Mouse (Mus musculus) MEL (cell line): ENCODE measurements around the gene Cacna1g. TPM values are rescaled to one million over a fixed set of nuclear protein-coding genes. Genes with fewer than 3 reads are reported as not detected.

Source experiments
- DNase-seq: peaks from one replicate; pipeline ENCODE4 v3.0.0; 2011; ENCODE audit warnings: low read depth, low spot score
- H3K27ac ChIP-seq: 2 replicates; pipeline ENCODE4 v1.5.1; 2012; ENCODE audit warnings: low read depth, mild to moderate bottlenecking, control low read depth, low read length, moderate library complexity; ENCODE audit not compliant: control insufficient read depth
- H3K27me3 ChIP-seq, 2 experiments: fragments of 150-350 bp in 1 of 2; sonication (generic) in 1 of 2; 2 replicates each; pipeline ENCODE4 v1.6.1; 2012; ENCODE audit warnings: low read length in 2 of 2, mild to moderate bottlenecking in 2 of 2, improper control_type of control experiment in 1 of 2, moderate library complexity in 1 of 2; ENCODE audit not compliant: insufficient read depth in 2 of 2, control insufficient read depth in 1 of 2
- H3K36me3 ChIP-seq, 2 experiments: 2 replicates each; pipeline ENCODE4 v1.6.1; 2012 to 2014; ENCODE audit warnings: low read length in 2 of 2, improper control_type of control experiment in 1 of 2, inconsistent platforms in 1 of 2, mild to moderate bottlenecking in 1 of 2; ENCODE audit not compliant: insufficient read depth in 2 of 2, control insufficient read depth in 1 of 2
- H3K4me1 ChIP-seq, 2 experiments: fragments of 150-350 bp in 1 of 2; sonication (generic) in 1 of 2; 2 replicates each; pipeline ENCODE4 v1.6.1; 2012; ENCODE audit warnings: low read length in 2 of 2, improper control_type of control experiment in 1 of 2, mild to moderate bottlenecking in 1 of 2; ENCODE audit not compliant: insufficient read depth in 2 of 2, control insufficient read depth in 1 of 2
- H3K4me3 ChIP-seq, 2 experiments: fragments of 150-350 bp in 1 of 2; sonication (generic) in 1 of 2; 2 replicates each; pipeline ENCODE4 v1.5.1; 2012; ENCODE audit warnings: low read depth in 2 of 2, low read length in 2 of 2, mild to moderate bottlenecking in 2 of 2, moderate library complexity in 2 of 2, control low read depth in 1 of 2, improper control_type of control experiment in 1 of 2; ENCODE audit not compliant: control insufficient read depth in 1 of 2, insufficient read depth in 1 of 2
- H3K79me2 ChIP-seq: 2 replicates; pipeline ENCODE4 v1.6.1; 2012; ENCODE audit warnings: mild to moderate bottlenecking, low read length, moderate library complexity; ENCODE audit not compliant: control insufficient read depth, poor library complexity, insufficient read depth
- H3K9ac ChIP-seq: 2 replicates; pipeline ENCODE4 v1.6.1; 2012; ENCODE audit warnings: low read depth, mild to moderate bottlenecking, control low read depth, low read length, moderate library complexity; ENCODE audit not compliant: control insufficient read depth, poor library complexity, severe bottlenecking
- H3K9me3 ChIP-seq: fragments of 150-350 bp; sonication (generic); replicated peaks from 2 replicates; pipeline ENCODE4 v1.6.1; 2012; ENCODE audit warnings: mild to moderate bottlenecking, low read length, improper control_type of control experiment, moderate library complexity; ENCODE audit not compliant: insufficient read depth
- CHD1 ChIP-seq: IDR thresholded peaks from 2 replicates; pipeline ENCODE4 v1.6.1; 2012; ENCODE audit warnings: low read depth, mild to moderate bottlenecking, inconsistent platforms, low read length, improper control_type of control experiment
- CTCF ChIP-seq, 3 experiments: IDR thresholded peaks in 2 of 3; conservative IDR thresholded peaks in 1 of 3; 2 replicates each; pipeline ENCODE4 v1.5.1; 2011 to 2012; ENCODE audit warnings: low read length in 3 of 3, low read depth in 2 of 3, mild to moderate bottlenecking in 2 of 3, improper control_type of control experiment in 1 of 3, inconsistent platforms in 1 of 3, mixed read lengths in 1 of 3, moderate library complexity in 1 of 3; ENCODE audit not compliant: control insufficient read depth in 1 of 3, insufficient read depth in 1 of 3, poor library complexity in 1 of 3, severe bottlenecking in 1 of 3
- HCFC1 ChIP-seq: IDR thresholded peaks from 2 replicates; pipeline ENCODE4 v1.6.1; 2012; ENCODE audit warnings: low read depth, mild to moderate bottlenecking, inconsistent platforms, low read length, improper control_type of control experiment, moderate library complexity
- JUND ChIP-seq: IDR thresholded peaks from 2 replicates; pipeline ENCODE4 v1.6.1; 2011; ENCODE audit warnings: low read depth, mild to moderate bottlenecking, improper control_type of control experiment, low read length
- MAZ ChIP-seq: IDR thresholded peaks from 2 replicates; pipeline ENCODE4 v1.6.1; 2012; ENCODE audit warnings: low read depth, mild to moderate bottlenecking, inconsistent platforms, low read length, improper control_type of control experiment
- MXI1 ChIP-seq: IDR thresholded peaks from 2 replicates; pipeline ENCODE4 v1.6.1; 2011; ENCODE audit warnings: mild to moderate bottlenecking, low read depth, low read length, improper control_type of control experiment
- MYC ChIP-seq: IDR thresholded peaks from 2 replicates; pipeline ENCODE4 v1.6.1; 2011; ENCODE audit warnings: low read depth, mild to moderate bottlenecking, low read length, improper control_type of control experiment, moderate library complexity
- NELFE ChIP-seq: IDR thresholded peaks from 2 replicates; pipeline ENCODE4 v1.6.1; 2011; ENCODE audit warnings: low read depth, low read length, improper control_type of control experiment
- POLR2AphosphoS5 ChIP-seq: IDR thresholded peaks from 2 replicates; pipeline ENCODE4 v1.6.1; 2012; ENCODE audit warnings: low read depth, borderline replicate concordance, mild to moderate bottlenecking, inconsistent platforms, low read length, moderate library complexity, mixed read lengths
- SIN3A ChIP-seq: IDR thresholded peaks from 2 replicates; pipeline ENCODE4 v1.6.1; 2012; ENCODE audit warnings: low read length, improper control_type of control experiment, inconsistent platforms
- SMC3 ChIP-seq: IDR thresholded peaks from 2 replicates; pipeline ENCODE4 v1.6.1; 2011; ENCODE audit warnings: low read depth, low read length, improper control_type of control experiment
- TAL1 ChIP-seq: IDR thresholded peaks from 2 replicates; pipeline ENCODE4 v1.6.1; 2012; ENCODE audit warnings: mild to moderate bottlenecking, inconsistent platforms, low read length, moderate library complexity, mixed read lengths
- TBP ChIP-seq: IDR thresholded peaks from 2 replicates; pipeline ENCODE4 v1.8.0; 2011; ENCODE audit warnings: low read depth, low read length, improper control_type of control experiment
- UBTF ChIP-seq: IDR thresholded peaks from 2 replicates; pipeline ENCODE4 v1.6.1; 2012; ENCODE audit warnings: low read depth, mild to moderate bottlenecking, inconsistent platforms, low read length, improper control_type of control experiment, moderate library complexity, borderline replicate concordance; ENCODE audit not compliant: insufficient read depth
- USF1 ChIP-seq: IDR thresholded peaks from 2 replicates; pipeline ENCODE4 v1.6.1; 2014; ENCODE audit warnings: low read depth, mild to moderate bottlenecking, inconsistent platforms, low read length, improper control_type of control experiment, moderate library complexity
- ZC3H11A ChIP-seq: IDR thresholded peaks from 2 replicates; pipeline ENCODE4 v1.6.1; 2012; ENCODE audit warnings: low read depth, mild to moderate bottlenecking, inconsistent platforms, low read length, improper control_type of control experiment
- ZNF384 ChIP-seq: IDR thresholded peaks from 2 replicates; pipeline ENCODE4 v1.6.1; 2012; ENCODE audit warnings: low read depth, mild to moderate bottlenecking, inconsistent platforms, low read length, improper control_type of control experiment
- polyA plus RNA-seq, 2 experiments: library from polyadenylated mRNA; stranded (reverse) in 1 of 2; unstranded in 1 of 2; fragments of >175 nt in 1 of 2; fragments of >200 nt in 1 of 2; gene quantifications; 2 replicates each; pipeline versions ENCODE4 v1.2.1 to v1.2.4; 2012; ENCODE audit warnings: low replicate concordance in 2 of 2, low read depth in 1 of 2; ENCODE audit not compliant: insufficient read length in 2 of 2, insufficient read depth in 1 of 2, missing spikeins in 1 of 2
- total RNA-seq: library from RNA; depleted of rRNA; stranded (reverse); fragments of 300-350 nt; gene quantifications from 2 replicates; pipeline ENCODE4 v1.2.3, GENCODE M21; 2012

Gene Cacna1g
- total and polyA plus RNA-seq, 3 experiments, result 0.01 to 0.04 TPM; not detected in 1

DNA sequence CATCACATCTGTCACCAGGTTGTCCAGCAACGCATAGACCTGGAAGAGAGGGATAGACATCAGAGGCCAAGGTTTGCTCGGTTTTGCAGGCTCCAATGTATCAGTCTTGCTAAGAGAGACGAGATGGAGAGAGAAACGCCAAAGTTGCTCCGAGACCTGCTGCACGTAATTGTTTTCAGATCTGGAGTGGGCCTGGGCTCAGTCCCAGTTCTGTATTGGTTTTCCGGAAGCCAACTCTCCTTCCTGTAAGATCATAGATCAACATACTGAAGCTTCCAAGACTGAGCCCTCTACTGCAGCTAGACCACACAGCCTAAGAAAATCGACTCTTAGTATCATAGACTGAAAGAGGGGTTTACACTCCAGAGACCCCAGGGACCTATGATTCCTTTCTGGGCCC lies 27.5 kb upstream of the Cacna1g start:
- no peaks in the 10 kb centered on the region for H3K9me3 ChIP-seq
- DNase-seq, result no peak

DNA sequence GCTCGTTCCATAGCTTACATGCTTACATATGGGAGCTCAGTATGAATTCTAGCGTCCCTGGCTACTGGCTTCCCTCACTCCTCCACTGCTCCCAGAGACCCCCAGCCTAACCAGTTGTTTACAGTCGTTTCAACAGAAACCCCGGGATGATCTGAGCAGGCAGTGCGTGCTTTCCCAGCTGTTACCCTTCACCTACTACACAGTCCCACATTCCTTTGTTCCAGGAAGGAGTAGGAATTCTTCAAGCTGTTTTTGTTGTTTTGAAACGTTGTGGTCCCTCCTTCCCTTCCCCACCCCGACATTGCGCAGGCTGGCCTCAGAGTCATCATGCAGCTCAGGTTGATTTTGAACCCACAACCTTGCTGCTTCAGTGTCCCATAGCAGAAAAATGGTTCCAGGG lies 26.4 kb upstream of the Cacna1g start:
- H3K4me1 ChIP-seq, result no peaks in the 10 kb centered on the region
- no peak for TF ChIP-seq USF1
- TF ChIP-seq UBTF, result no peak
- TF ChIP-seq CTCF (IDR thresholded peaks at IDR 0.05 in 2 of 3, conservative IDR thresholded peaks at IDR 0.05 in 1 of 3; ENCODE audit: control insufficient read depth in 1 of 3, insufficient read depth in 1 of 3, low read depth in 2 of 3, low read length in 3 of 3, poor library complexity in 1 of 3, severe bottlenecking in 1 of 3), result no peak
- no peak for TF ChIP-seq MXI1
- TF ChIP-seq SIN3A, result no peak
- TF ChIP-seq TBP, result no peak
- no peak for TF ChIP-seq TAL1
- TF ChIP-seq, all 39 proteins: peak for 0
- Histone ChIP-seq H3K36me3 (no peaks in the 10 kb centered on the region), H3K9ac (no peak overlapping the region), H3K79me2 (no peaks in the 10 kb centered on the region), H3K27ac (no peak overlapping the region), H3K27me3 (peaks cover 39 to 42% of the 10 kb centered on the region in 2 experiments), H3K9me3 (no peaks in the 10 kb centered on the region), H3K4me3 (no peak overlapping the region)
- DNase-seq, result no peak

More for the DNA sequence above, 27.5 kb upstream of the Cacna1g start:
- H3K27ac ChIP-seq, result no peak overlapping the region
- H3K36me3 ChIP-seq, result no peaks in the 10 kb centered on the region
- H3K79me2 ChIP-seq, result no peaks in the 10 kb centered on the region
- peaks cover 39 to 46% of the 10 kb centered on the region in 2 experiments for H3K27me3 ChIP-seq
- no peak overlapping the region for H3K9ac ChIP-seq
- H3K4me1 ChIP-seq, result no peaks in the 10 kb centered on the region
- TF ChIP-seq CHD1 (no peak), POLR2AphosphoS5 (no peak), HCFC1 (no peak), TAL1 (no peak), JUND (no peak), SMC3 (no peak), MYC (no peak), NELFE (no peak), ZC3H11A (no peak), ZNF384 (no peak), MAZ (no peak)
- H3K4me3 ChIP-seq, result no peak overlapping the region
